Mouse (Mus musculus): ENCODE results near the gene Tmem88b. TPM values are rescaled to one million over a fixed set of nuclear protein-coding genes. Genes with fewer than 3 reads are reported as not detected.
A peak's percentile ranks its signal among the peaks of the same experiment; 100 is the strongest.
"Not testable (repeated sequence)": the region's sequence is repeated elsewhere in the genome, so short reads cannot be mapped to it uniquely, and the experiment has no call there.

The Tmem88b gene
- total RNA-seq, 1 experiment from 2014 or later, result not detected

- no peak for ATAC-seq (replicated peaks; ENCODE audit: low read depth, poor library complexity, severe bottlenecking)
These were observed 23.3 kb downstream of the Tmem88b start for GRCm38 (mm10) chr4:155762357-155762756.

GRCm38 (mm10) chr4:155761356-155762099 is 24.1 kb downstream of the Tmem88b start:
- no peak for ATAC-seq (replicated peaks; ENCODE audit: low read depth, poor library complexity, severe bottlenecking)

- peak; percentile 98 for ATAC-seq (replicated peaks; ENCODE audit: low read depth, poor library complexity, severe bottlenecking)
These were observed 24.9 kb downstream of the Tmem88b start, which contains the start of gene Atad3a for GRCm38 (mm10) chr4:155760613-155761355. Gene Atad3a (minus strand): TSS chr4:155761093.

- peak; percentile 65 for ATAC-seq (replicated peaks; ENCODE audit: low read depth, poor library complexity, severe bottlenecking)
These were observed 25.6 kb downstream of the Tmem88b start for GRCm38 (mm10) chr4:155759862-155760612.

- ATAC-seq (replicated peaks; ENCODE audit: low read depth, poor library complexity, severe bottlenecking), result no peak
These were observed 28.7 kb downstream of the Tmem88b start for GRCm38 (mm10) chr4:155757011-155757410.

- ATAC-seq (replicated peaks; ENCODE audit: low read depth, poor library complexity, severe bottlenecking), result no peak
These were observed 38.8 kb downstream of the Tmem88b start for GRCm38 (mm10) chr4:155746575-155747490.

DNA sequence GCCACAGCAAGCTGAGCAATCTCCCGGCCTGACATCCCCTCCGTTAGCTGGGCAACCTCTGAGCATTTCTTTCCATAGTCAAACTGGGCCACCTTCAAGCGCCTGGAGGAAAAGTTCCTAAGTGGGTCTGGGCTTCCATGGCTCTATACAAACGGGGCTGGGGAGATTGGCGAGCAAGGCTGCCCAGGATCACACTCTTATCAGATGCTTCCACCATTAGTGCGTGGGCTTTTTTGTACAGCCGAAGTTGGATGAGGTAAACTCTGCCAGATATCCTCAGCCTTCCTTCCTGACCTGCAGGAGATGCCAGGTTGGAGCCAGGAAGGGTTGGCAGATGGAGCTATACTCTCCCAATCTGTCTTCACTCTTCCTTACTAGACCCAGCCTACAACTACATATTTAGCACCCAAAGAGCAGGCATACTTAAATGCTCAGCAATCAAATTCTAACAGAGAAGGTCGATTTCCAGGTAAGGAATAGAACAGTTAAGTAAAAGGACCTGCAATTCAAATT is 39.6 kb downstream of the Tmem88b start:
- no peak for ATAC-seq (replicated peaks; ENCODE audit: low read depth, poor library complexity, severe bottlenecking)

- no peak for ATAC-seq (replicated peaks; ENCODE audit: low read depth, poor library complexity, severe bottlenecking)
These were observed 40.5 kb downstream of the Tmem88b start for GRCm38 (mm10) chr4:155745136-155745535.

DNA sequence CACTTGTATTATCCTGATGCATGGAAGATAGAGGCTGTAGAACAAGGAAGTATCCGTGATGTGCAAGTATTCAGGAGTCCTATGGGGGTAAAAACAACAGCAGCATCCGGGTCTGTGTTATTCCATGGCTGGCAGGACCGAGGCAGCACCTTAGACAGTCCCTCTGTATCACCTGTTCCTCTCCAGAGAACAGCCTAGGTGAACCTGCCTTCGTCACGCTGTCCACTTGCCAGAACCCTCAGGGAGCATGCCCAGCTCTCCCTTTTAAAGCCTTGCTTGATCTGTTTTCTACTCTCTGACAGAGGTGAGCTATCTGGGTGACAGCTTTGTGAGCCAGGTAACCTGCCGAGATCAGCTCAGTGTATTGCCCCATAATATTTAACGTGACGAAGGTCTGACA is 41.2 kb downstream of the Tmem88b start:
- ATAC-seq (replicated peaks; ENCODE audit: low read depth, poor library complexity, severe bottlenecking), result no peak

DNA sequence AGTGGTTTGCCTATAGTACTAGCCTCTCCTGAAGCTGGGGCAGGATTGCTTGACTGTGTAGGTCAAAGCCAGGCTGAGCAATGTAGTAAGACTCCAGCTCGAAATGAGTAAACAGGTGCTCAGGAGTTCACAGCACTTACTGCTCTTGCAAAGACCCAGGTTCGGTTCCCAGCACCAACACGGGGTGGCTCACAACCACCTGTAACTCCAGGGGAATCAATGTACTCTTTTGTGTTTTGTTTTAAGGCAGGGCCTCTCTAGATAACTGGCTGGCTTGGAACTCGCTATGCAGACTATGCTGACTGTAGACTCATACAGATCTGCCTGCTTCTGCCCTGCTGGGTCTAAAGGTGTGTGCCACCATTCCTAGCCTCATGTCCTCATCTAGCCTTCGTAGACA is 43.0 kb downstream of the Tmem88b start:
- ATAC-seq (replicated peaks; ENCODE audit: low read depth, poor library complexity, severe bottlenecking), result no peak

DNA sequence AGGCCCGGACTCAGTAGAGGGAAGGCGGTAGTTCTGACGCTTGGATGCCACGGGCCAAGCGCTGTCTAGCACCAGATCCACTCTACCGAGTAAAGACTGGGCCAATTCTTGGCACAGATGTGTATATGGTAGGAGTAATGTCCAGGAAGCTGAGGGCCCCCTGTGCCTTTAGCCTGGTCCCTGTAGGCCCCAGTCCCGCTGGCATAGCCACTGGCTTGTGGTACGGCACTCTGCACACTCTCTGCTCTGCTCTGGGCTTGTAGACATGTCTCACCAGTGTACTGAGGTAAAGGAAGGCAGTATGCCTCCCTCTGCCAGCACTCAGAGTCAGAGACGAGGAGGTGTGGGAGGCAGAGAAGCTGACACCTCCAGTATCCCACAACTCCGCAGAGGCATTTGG is 45.0 kb downstream of the Tmem88b start:
- not testable (repeated sequence) for ATAC-seq (replicated peaks; ENCODE audit: low read depth, poor library complexity, severe bottlenecking)

GRCm38 (mm10) chr4:155739741-155740636 is 45.7 kb downstream of the Tmem88b start:
- no peak for ATAC-seq (replicated peaks; ENCODE audit: low read depth, poor library complexity, severe bottlenecking)

DNA sequence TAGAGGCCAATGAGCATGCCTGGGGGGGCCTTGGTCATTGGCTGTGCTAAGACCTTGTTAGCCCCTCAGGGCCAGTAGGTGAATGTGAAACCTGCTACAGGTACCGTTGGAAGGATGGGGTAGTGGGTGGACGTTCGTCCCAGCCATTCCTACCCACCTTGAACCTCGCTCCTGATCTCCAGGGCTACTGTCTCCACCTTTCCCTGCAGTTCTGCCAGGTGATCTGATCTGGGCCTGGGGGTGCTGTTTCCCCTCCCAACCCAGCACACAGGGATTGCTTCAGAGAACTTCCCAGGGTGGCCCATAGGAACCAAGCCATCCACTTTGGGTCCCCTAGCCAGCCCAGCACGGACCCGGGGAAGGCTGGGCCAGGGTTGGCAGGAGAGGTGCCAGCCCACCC is 46.5 kb downstream of the Tmem88b start:
- ATAC-seq (replicated peaks; ENCODE audit: low read depth, poor library complexity, severe bottlenecking), result no peak

DNA sequence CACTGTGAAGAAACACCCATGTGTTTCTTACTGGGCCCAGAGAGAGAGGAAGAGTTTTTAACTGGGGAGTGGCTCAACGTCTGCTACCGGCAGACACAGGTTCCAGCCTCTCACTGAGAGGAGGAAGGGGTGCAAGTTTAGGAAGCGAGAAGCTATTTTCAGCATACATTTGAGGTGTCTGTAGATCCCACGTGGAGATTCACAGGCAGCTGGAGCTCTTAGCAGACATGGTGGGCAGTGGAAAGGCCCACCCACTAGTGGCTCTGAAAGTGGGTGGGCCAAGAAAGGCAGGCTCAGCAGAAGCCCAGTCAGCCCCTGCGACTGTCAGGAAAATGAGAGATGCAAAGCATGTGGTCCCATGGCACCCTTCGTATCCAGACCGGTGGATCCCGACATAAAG is 47.4 kb downstream of the Tmem88b start:
- no peak for ATAC-seq (replicated peaks; ENCODE audit: low read depth, poor library complexity, severe bottlenecking)

- no peak for ATAC-seq (replicated peaks; ENCODE audit: low read depth, poor library complexity, severe bottlenecking)
These were observed 49.3 kb downstream of the Tmem88b start for GRCm38 (mm10) chr4:155736421-155736820.

DNA sequence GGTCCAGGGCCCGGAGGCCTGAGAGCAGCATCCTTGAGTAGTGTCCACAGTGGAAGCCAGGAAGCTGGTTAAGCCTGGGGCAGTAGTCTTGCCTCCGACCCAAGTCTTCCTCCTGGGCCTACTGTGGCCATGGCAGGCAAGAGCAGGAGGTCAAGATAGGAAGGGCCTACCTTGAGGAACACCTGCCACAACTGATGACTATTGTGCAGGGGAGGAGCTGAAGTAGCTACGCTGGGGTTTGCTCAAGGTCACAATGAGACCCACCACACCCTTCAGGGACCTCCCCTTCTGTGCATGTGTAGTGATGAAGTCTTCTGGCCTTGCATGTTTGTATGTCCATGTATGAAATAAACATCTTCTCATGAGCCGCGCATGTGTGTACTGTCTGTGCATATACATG is 49.9 kb downstream of the Tmem88b start:
- no peak for ATAC-seq (replicated peaks; ENCODE audit: low read depth, poor library complexity, severe bottlenecking)

DNA sequence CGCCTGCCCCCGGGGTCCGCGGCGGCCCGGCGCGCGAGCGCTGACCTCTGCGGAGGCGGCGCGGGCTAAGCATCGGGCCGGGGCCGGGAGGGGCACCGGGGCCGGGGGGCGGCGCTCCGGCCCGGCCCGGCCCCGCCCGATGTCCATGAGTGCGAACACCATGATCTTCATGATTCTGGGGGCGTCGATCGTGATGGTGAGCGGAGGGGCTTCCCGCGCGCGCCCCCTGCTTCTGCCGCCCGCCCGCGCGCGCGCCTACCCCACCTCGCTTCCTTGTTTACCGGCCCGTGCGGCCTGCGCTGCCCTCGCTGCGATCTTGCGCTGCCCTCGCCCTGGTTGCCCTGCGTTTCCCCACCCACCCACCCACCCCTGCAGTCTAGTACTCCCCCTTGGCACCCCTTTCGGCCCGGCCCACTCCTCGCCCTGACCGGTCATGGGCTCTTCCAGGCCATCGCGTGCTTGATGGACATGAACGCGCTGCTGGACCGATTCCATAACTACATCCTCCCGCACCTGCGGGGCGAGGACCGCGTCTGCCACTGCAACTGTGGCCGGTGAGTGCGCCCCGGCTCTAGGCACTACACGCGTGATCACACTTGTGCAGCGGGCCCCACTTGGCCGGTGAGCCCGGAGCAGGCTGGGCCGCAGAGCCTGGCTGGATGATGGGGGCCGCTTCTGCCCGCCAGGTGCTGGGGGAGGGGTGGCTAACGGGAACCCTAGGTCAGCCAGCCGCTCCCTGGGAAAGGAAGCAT is 50.5 kb downstream of the Tmem88b start:
- no peak for ATAC-seq (replicated peaks; ENCODE audit: low read depth, poor library complexity, severe bottlenecking)
